ENCODE assay signal across 8 mouse cellular contexts in genomic region chr11:65269851-65270473, GRCm38 (mm10). TPM values are rescaled to one million over a fixed set of nuclear protein-coding genes. Genes with fewer than 3 reads are reported as not detected.
DNase-seq lines count a peak whose midpoint lies in the region; ATAC-seq and TF ChIP-seq lines count a peak whose summit lies in the region.

Myocd (minus strand) TSS chr11:65269989.

- H3K9ac ChIP-seq in heart, embryonic 16.5 days (ENCODE audit: low read length) = peak within 1 kb of the TSS; percentile 91
- H3K9ac ChIP-seq in limb, embryonic 14.5 days (ENCODE audit: low read depth, low read length, severe bottlenecking) = peak within 1 kb of the TSS; percentile 41
- H3K9ac ChIP-seq in neural tube, embryonic 14.5 days (replicated peaks; ENCODE audit: low read depth, low read length) = peak within 1 kb of the TSS; percentile 25

- peak within 1 kb of the TSS; percentile 75 for H3K4me2 ChIP-seq in heart, embryonic 16.5 days (ENCODE audit: low read depth, low read length)
- peak within 1 kb of the TSS; percentile 85 for H3K4me2 ChIP-seq in limb, embryonic 14.5 days (replicated peaks; ENCODE audit: low read depth, low read length, severe bottlenecking)
- peak within 1 kb of the TSS; percentile 96 for H3K4me2 ChIP-seq in neural tube, embryonic 14.5 days (ENCODE audit: low read depth, low read length)

- no peaks in the 10 kb centered on the region for H3K9me3 ChIP-seq in embryonic facial prominence, embryonic 10.5 days
- no peaks in the 10 kb centered on the region for H3K9me3 ChIP-seq in heart, embryonic 16.5 days (replicated peaks; ENCODE audit: control insufficient read depth, low read length)
- no peaks in the 10 kb centered on the region for H3K9me3 ChIP-seq in limb, embryonic 14.5 days (ENCODE audit: control insufficient read depth, low read length)
- no peaks in the 10 kb centered on the region for H3K9me3 ChIP-seq in neural tube, embryonic 14.5 days (ENCODE audit: control insufficient read depth, low read length)

- TF ChIP-seq POLR2A in limb, embryonic 14.5 days (IDR thresholded peaks at IDR 0.05; ENCODE audit: borderline replicate concordance, extremely low read depth, insufficient read depth, insufficient read length) = no peak

- ATAC-seq in heart, embryonic 16.5 days (replicated peaks; ENCODE audit: extremely low read depth, insufficient read depth, low FRiP score) = peak; percentile 93
- peak; percentile 74 for ATAC-seq in limb, embryonic 14.5 days (ENCODE audit: low FRiP score, low read depth)
- ATAC-seq in neural tube, embryonic 14.5 days (ENCODE audit: low read depth) = peak; percentile 63; the same call in 1 of the 2 replicates
- no peak for ATAC-seq in megakaryocyte-erythroid progenitor cell, adult 5-6 weeks (replicated peaks; ENCODE audit: low FRiP score, low TSS enrichment, poor library complexity, severe bottlenecking)

- H3K4me1 ChIP-seq in embryonic facial prominence, embryonic 10.5 days = peaks cover 18% of the 10 kb centered on the region
- peaks cover 12% of the 10 kb centered on the region for H3K4me1 ChIP-seq in heart, embryonic 16.5 days (ENCODE audit: control insufficient read depth, insufficient read depth, low read length)
- H3K4me1 ChIP-seq in limb, embryonic 14.5 days (ENCODE audit: control insufficient read depth, insufficient read depth, low read length) = peaks cover 21% of the 10 kb centered on the region
- peaks cover 10% of the 10 kb centered on the region for H3K4me1 ChIP-seq in neural tube, embryonic 14.5 days (ENCODE audit: control insufficient read depth, insufficient read depth, low read length)

- H3K27me3 ChIP-seq in embryonic facial prominence, embryonic 10.5 days (replicated peaks; ENCODE audit: low read depth, poor library complexity, severe bottlenecking) = peaks cover 41% of the 10 kb centered on the region
- peaks cover 6% of the 10 kb centered on the region for H3K27me3 ChIP-seq in heart, embryonic 16.5 days (ENCODE audit: control insufficient read depth, insufficient read depth, low read length)
- peaks cover 8% of the 10 kb centered on the region; the same call in 1 of the 2 replicates for H3K27me3 ChIP-seq in limb, embryonic 14.5 days (ENCODE audit: control insufficient read depth, insufficient read depth, low read length)
- H3K27me3 ChIP-seq in neural tube, embryonic 14.5 days (ENCODE audit: control insufficient read depth, insufficient read depth, low read length) = peaks cover 7% of the 10 kb centered on the region; the same call in 1 of the 2 replicates

- peak; percentile 35 to 37 for DNase-seq in right cerebral cortex, postnatal 10 days (ENCODE audit: low spot score in 2 of 2)
- DNase-seq in right cerebral cortex, postnatal 25 days = no peak
- peak; percentile 79 for DNase-seq in embryonic facial prominence, embryonic 10.5 days (ENCODE audit: low spot score)
- DNase-seq in limb, embryonic 14.5 days (ENCODE audit: low spot score) = peak; percentile 58
- DNase-seq in layer of hippocampus, adult 8-10 months (ENCODE audit: low spot score in 2 of 2) = no peak

- WGBS in embryonic facial prominence, embryonic 10.5 days = under 1% methylated on average over 37 of the region's 37 CpGs
- under 1% methylated on average over 37 of the region's 37 CpGs for WGBS in heart, embryonic 16.5 days
- under 1% methylated on average over 36 of the region's 37 CpGs for WGBS in limb, embryonic 14.5 days
- WGBS in neural tube, embryonic 14.5 days = 0% methylated on average over 36 of the region's 37 CpGs

- H3K4me3 ChIP-seq in embryonic facial prominence, embryonic 10.5 days = peak within 1 kb of the TSS; percentile 64
- peak within 1 kb of the TSS; percentile 66 for H3K4me3 ChIP-seq in heart, embryonic 16.5 days (ENCODE audit: low read length)
- peak within 1 kb of the TSS; percentile 38 for H3K4me3 ChIP-seq in limb, embryonic 14.5 days (replicated peaks; ENCODE audit: low read length)
- peak within 1 kb of the TSS; percentile 35 for H3K4me3 ChIP-seq in neural tube, embryonic 14.5 days (ENCODE audit: low read depth, low read length)

- H3K36me3 ChIP-seq in embryonic facial prominence, embryonic 10.5 days (replicated peaks) = no peaks in the 10 kb centered on the region
- no peaks in the 10 kb centered on the region for H3K36me3 ChIP-seq in heart, embryonic 16.5 days (ENCODE audit: control insufficient read depth, insufficient read depth)
- no peaks in the 10 kb centered on the region for H3K36me3 ChIP-seq in limb, embryonic 14.5 days (ENCODE audit: control insufficient read depth, insufficient read depth, low read length)
- no peaks in the 10 kb centered on the region for H3K36me3 ChIP-seq in neural tube, embryonic 14.5 days (ENCODE audit: control insufficient read depth, insufficient read depth, low read length)

- H3K27ac ChIP-seq in embryonic facial prominence, embryonic 10.5 days (replicated peaks) = 0 out of 2 replicates have a peak within 1 kb of the TSS, but pooled peaks have one; percentile 40
- H3K27ac ChIP-seq in heart, embryonic 16.5 days (ENCODE audit: low read length) = peak within 1 kb of the TSS; percentile 97
- no peak within 1 kb of the TSS for H3K27ac ChIP-seq in limb, embryonic 14.5 days (replicated peaks; ENCODE audit: low read depth, low read length)
- H3K27ac ChIP-seq in neural tube, embryonic 14.5 days (ENCODE audit: low read depth, low read length) = no peak within 1 kb of the TSS

RNA-seq across cellular contexts. Expression of gene Myocd, which starts in this region (rescaled TPM):
- 1.6 and 1.8 TPM in 2 replicates for polyA plus RNA-seq in embryonic facial prominence, embryonic 10.5 days (2016; fragmentation: Nextera tagmentation; extraction: Ambion mirVana)
- 52.5 and 60.5 TPM in 2 replicates for polyA plus RNA-seq in heart, embryonic 16.5 days (2015; fragmentation: Nextera tagmentation; extraction: Ambion mirVana)
- polyA plus RNA-seq in limb, embryonic 14.5 days (2012; rRNA removed) = 0.39 and 0.59 TPM in 2 replicates
- 0.50 and 0.75 TPM in 2 replicates for polyA plus RNA-seq in limb, embryonic 14.5 days (2014; fragmentation: Nextera tagmentation; extraction: Ambion mirVana)
- polyA plus RNA-seq in neural tube, embryonic 14.5 days (2014; fragmentation: Nextera tagmentation; extraction: Ambion mirVana) = 0.47 and 0.77 TPM in 2 replicates
- not detected in 2 replicates for total RNA-seq in megakaryocyte-erythroid progenitor cell, adult 5-6 weeks (2014; fragmentation: Nextera tagmentation)
- not detected in 2 replicates for total RNA-seq in megakaryocyte-erythroid progenitor cell, adult 5-6 weeks (2017)
- 1 to 10 TPM in 2 of 4 experiments, under 1 TPM in 2; 0.10 to 1.8 (median 0.93) TPM for total RNA-seq in layer of hippocampus, adult 8-10 months (2022)

Comparison
In these comparisons a context has a peak if more than half of its experiments do, and no peak if none do; other contexts are left out.
1. RNA of gene Myocd (polyA plus RNA-seq): 52.5 to 60.5 TPM in heart, embryonic 16.5 days; 1.6 to 1.8 TPM in embryonic facial prominence, embryonic 10.5 days, 0.39 to 0.75 TPM in limb, embryonic 14.5 days and 0.47 to 0.77 TPM in neural tube, embryonic 14.5 days; every median in the first group is over 10 times any median in the second.
2. DNase-seq: peak in right cerebral cortex, postnatal 10 days (2 of 2) and embryonic facial prominence, embryonic 10.5 days (single experiment); none in right cerebral cortex, postnatal 25 days (single experiment) and layer of hippocampus, adult 8-10 months (0 of 2).
3. Peak in DNase-seq, ATAC-seq, H3K4me3 ChIP-seq, H3K9ac ChIP-seq and H3K4me2 ChIP-seq in limb, embryonic 14.5 days; RNA of the gene not detected or under 1 TPM.
4. Peak in ATAC-seq, H3K4me3 ChIP-seq, H3K9ac ChIP-seq and H3K4me2 ChIP-seq in neural tube, embryonic 14.5 days; RNA of the gene not detected or under 1 TPM.
5. H3K27ac ChIP-seq: peak in embryonic facial prominence, embryonic 10.5 days (single experiment) and heart, embryonic 16.5 days (single experiment); none in limb, embryonic 14.5 days (single experiment) and neural tube, embryonic 14.5 days (single experiment).
6. H3K9ac ChIP-seq: peak in every context shown above with its lines; median percentile 91 in heart, embryonic 16.5 days; 41 in limb, embryonic 14.5 days; 25 in neural tube, embryonic 14.5 days.
7. Peak in every context shown above with its lines, with median percentiles within 50 percentile points of each other: H3K4me3 ChIP-seq and H3K4me2 ChIP-seq.